Mouse (Mus musculus): ENCODE data around the gene Arhgap28.
"Not testable (repeated sequence)": the region's sequence is repeated elsewhere in the genome, so short reads cannot be mapped to it uniquely, and the experiment has no call there.

The Arhgap28 gene

DNA sequence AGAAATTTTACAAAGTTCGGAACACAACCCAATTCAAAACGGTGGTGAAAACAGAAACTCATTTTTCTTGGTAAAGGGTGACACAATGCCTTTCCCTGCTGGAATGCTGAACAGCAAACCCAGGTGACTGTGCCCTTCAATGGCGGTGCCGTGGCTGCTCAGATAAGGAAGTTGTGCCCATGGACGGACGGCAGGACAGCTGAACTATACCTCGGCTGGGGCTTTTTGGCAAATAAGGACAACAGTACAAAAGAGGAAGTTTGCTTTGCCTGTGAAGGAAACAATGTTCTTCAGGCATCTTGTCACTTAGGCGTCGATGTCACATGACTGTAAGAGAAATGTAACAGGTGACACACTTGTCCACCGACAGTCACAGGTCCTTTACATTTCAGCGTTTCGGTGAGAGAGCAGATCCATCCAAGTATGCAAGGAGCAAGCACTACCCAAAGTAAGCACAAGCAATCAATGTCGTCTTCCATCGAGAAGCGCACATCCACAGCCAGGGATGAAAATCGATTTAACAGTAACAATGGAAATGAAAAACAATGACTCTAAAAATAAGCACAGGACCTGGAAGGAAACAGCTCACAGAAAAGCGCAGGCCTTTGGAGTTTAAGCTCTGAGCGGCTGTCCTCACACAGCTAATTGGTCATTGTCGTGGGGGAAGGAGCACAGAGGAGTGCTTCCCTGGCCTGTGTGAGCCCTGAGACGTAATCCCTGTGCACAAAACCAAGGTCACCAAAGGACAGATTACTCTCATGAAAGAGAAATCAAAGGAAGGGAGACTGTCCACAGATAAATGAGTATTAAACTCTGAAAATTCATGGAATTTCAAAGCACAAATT is 114.2 kb downstream of the Arhgap28 start:
- intact Hi-C loops (cut with DNase I), result no loop called here

GRCm38 (mm10) chr17:67888081-67888480 is 115.8 kb downstream of the Arhgap28 start:
- intact Hi-C loops (cut with DNase I), result no loop called here

GRCm38 (mm10) chr17:67886326-67886725 is 117.6 kb downstream of the Arhgap28 start:
- intact Hi-C loops (cut with DNase I), result no loop called here

- intact Hi-C loops (cut with DNase I), result no loop called here
Measured at GRCm38 (mm10) chr17:67877599-67877998, 126.3 kb downstream of the Arhgap28 start.

GRCm38 (mm10) chr17:67869731-67870601 is 134.0 kb downstream of the Arhgap28 start:
- intact Hi-C loops (cut with DNase I), result loop anchor here (10.0 kb wide), 2 partner anchors 985 to 1235 kb away; no protein-coding TSS in a partner anchor

DNA sequence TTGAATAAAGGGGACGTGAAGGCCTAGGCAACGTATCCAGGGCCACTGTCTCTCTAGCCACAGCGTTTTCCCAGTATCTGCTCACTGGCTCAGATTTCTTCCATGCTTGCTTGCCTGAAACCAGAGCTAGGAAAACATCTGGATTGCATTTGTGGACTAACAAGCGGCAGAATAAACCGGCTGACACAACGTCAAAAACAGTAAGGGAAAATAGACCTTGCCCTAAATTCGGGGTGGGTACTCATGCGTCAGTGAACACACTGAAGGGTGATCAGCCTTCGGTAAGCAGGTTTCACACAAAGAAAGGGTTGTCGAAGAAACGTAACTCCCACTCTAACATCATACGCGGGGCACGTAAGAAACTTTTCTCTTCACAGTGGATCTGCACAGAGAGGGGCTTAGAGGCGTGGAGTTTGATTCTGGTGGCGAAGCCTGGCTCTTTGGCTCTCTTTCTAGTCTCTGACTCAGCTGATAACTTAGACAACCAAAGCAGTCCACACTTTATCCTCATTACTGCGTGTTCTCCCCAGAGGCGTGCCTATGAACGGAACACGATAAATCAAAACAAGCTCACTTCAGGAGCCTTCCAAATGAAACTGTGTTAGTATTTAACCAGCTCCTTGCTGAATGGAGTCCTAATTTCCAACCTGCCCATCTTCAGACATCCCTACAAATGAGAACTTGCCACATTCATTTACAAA is 137.2 kb downstream of the Arhgap28 start:
- intact Hi-C loops (cut with DNase I), result loop anchor here (10.0 kb wide), 2 partner anchors 988 to 1238 kb away; no protein-coding TSS in a partner anchor

- intact Hi-C loops (cut with DNase I), result loop anchor here (10.0 kb wide), 2 partner anchors 989 to 1239 kb away; no protein-coding TSS in a partner anchor
Measured at GRCm38 (mm10) chr17:67866026-67866425, 137.9 kb downstream of the Arhgap28 start.

- intact Hi-C loops (cut with DNase I), result loop anchor here (5.0 to 10.0 kb wide), 3 partner anchors 302 to 1240 kb away; no protein-coding TSS in a partner anchor
Measured at GRCm38 (mm10) chr17:67864912-67865311, 139.0 kb downstream of the Arhgap28 start.

GRCm38 (mm10) chr17:67864363-67864762 is 139.6 kb downstream of the Arhgap28 start:
- intact Hi-C loops (cut with DNase I), result loop anchor here (5.0 to 10.0 kb wide), 3 partner anchors 303 to 1240 kb away; no protein-coding TSS in a partner anchor

- intact Hi-C loops (cut with DNase I), result loop anchor here (5.0 to 10.0 kb wide), 3 partner anchors 305 to 1243 kb away; no protein-coding TSS in a partner anchor
Measured at GRCm38 (mm10) chr17:67861744-67862535, 142.0 kb downstream of the Arhgap28 start.

- intact Hi-C loops (cut with DNase I), result loop anchor here (5.0 to 10.0 kb wide), 3 partner anchors 306 to 1244 kb away; no protein-coding TSS in a partner anchor
Measured at GRCm38 (mm10) chr17:67861080-67861630, 142.8 kb downstream of the Arhgap28 start.

GRCm38 (mm10) chr17:67841494-67841893 is 162.4 kb downstream of the Arhgap28 start:
- intact Hi-C loops (cut with DNase I), result not testable (repeated sequence)

DNA sequence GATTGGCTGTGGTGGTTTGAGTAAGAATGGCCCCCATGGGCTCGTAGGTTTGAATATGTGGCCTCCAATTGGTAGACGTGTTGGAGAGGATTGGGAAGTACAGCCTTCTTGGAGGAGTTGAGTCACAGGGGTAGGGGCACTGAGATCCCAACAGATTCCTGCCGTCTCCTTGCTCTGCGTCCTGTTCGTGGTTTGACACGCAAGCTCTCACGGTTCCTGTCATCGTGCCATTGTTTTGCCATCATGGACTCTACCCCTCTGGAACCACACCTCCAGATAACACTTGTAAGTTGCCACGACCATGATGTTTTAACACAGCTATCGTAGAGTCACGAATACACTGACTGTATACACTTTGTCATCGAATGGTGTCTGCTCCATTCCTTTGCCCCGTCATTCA is 165.0 kb downstream of the Arhgap28 start:
- intact Hi-C loops (cut with DNase I), result loop anchor here (5.0 kb wide), 1 partner anchor 187 kb away; no protein-coding TSS in a partner anchor

GRCm38 (mm10) chr17:67837351-67838090 is 166.4 kb downstream of the Arhgap28 start:
- intact Hi-C loops (cut with DNase I), result loop anchor here (5.0 kb wide), 1 partner anchor 185 kb away; no protein-coding TSS in a partner anchor

GRCm38 (mm10) chr17:67836146-67836895 is 167.6 kb downstream of the Arhgap28 start:
- intact Hi-C loops (cut with DNase I), result loop anchor here (5.0 kb wide), 1 partner anchor 184 kb away; no protein-coding TSS in a partner anchor

- intact Hi-C loops (cut with DNase I), result no loop called here
Measured at GRCm38 (mm10) chr17:67827431-67827830, 176.5 kb downstream of the Arhgap28 start.

- intact Hi-C loops (cut with DNase I), result no loop called here
Measured at GRCm38 (mm10) chr17:67816916-67817315, 187.0 kb downstream of the Arhgap28 start.

DNA sequence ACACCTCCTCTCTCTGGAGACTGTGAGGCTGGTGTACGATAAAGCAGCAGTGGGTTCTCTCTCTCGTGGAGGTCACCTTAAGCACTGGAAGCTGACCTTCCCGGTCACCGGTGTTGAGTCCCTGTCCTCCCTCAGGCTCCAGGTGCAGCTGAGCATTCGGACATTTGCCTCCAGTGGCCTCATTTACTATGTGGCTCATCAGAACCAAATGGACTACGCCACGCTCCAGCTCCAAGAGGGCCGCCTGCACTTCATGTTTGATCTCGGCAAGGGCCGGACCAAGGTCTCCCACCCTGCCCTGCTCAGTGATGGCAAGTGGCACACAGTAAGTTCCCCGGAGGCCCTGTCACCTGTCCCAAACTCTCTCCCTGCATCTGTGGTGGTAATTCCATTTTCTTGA is 188.2 kb downstream of the Arhgap28 start:
- intact Hi-C loops (cut with DNase I), result no loop called here
